Mouse (Mus musculus) C2C12 (cell line): Measurements from ENCODE around the gene Cep83. TPM values are rescaled to one million over a fixed set of nuclear protein-coding genes. Genes with fewer than 3 reads are reported as not detected.
A peak's percentile ranks its signal among the peaks of the same experiment; 100 is the strongest.

Source experiments
- H3K27me3 ChIP-seq: one replicate; pipeline ENCODE4 v1.6.1; 2011; ENCODE audit not compliant: control insufficient read depth, insufficient read depth, insufficient read length
- H3K36me3 ChIP-seq: one replicate; pipeline ENCODE4 v1.6.1; 2011; ENCODE audit not compliant: control insufficient read depth, insufficient read depth
- H3K4me3 ChIP-seq: one replicate; pipeline ENCODE4 v1.5.1; 2011; ENCODE audit warnings: mild to moderate bottlenecking, control low read depth; ENCODE audit not compliant: poor library complexity, insufficient read depth, severe bottlenecking
- H3K79me2 ChIP-seq: one replicate; pipeline ENCODE4 v1.6.1; 2011; ENCODE audit not compliant: control insufficient read depth, insufficient read depth
- H3K79me3 ChIP-seq: one replicate; pipeline ENCODE4 v1.6.1; 2011; ENCODE audit warnings: low read depth, control low read depth
- H3ac ChIP-seq: one replicate; pipeline ENCODE3; 2011; ENCODE audit warnings: low read depth; ENCODE audit not compliant: control insufficient read depth, insufficient read length
- CEBPB ChIP-seq: IDR thresholded peaks from one replicate; pipeline ENCODE4 v1.6.1; 2011; ENCODE audit warnings: low read depth, mild to moderate bottlenecking, control low read depth, moderate library complexity
- CTCF ChIP-seq: IDR thresholded peaks from one replicate; pipeline ENCODE4 v1.5.1; 2011; ENCODE audit not compliant: control insufficient read depth, insufficient read depth, insufficient read length
- FOSL1 ChIP-seq: IDR thresholded peaks from one replicate; pipeline ENCODE4 v1.8.0; 2011; ENCODE audit warnings: mild to moderate bottlenecking, low read length; ENCODE audit not compliant: poor library complexity, insufficient read depth, severe bottlenecking
- MAX ChIP-seq: IDR thresholded peaks from one replicate; pipeline ENCODE4 v1.6.1; 2011; ENCODE audit warnings: mild to moderate bottlenecking, control low read depth
- MYOD1 ChIP-seq: IDR thresholded peaks from one replicate; pipeline ENCODE4 v1.6.1; 2011; ENCODE audit warnings: low read depth; ENCODE audit not compliant: control insufficient read depth, insufficient read length
- MYOG ChIP-seq: IDR thresholded peaks from one replicate; pipeline ENCODE4 v1.6.1; 2011; ENCODE audit not compliant: control insufficient read depth, insufficient read length; ENCODE audit errors: extremely low read depth
- USF1 ChIP-seq: IDR thresholded peaks from one replicate; pipeline ENCODE4 v1.6.1; 2011; ENCODE audit warnings: low read depth, mild to moderate bottlenecking, control low read depth, moderate library complexity
- long read RNA-seq, 2 experiments: library from polyadenylated mRNA; unstranded; transcript quantifications; one replicate each; pipeline ENCODE4 v2.0.0; 2019 to 2020
- polyA plus RNA-seq: library from polyadenylated mRNA; unstranded; fragments of >200 nt; fragmentation: generic; extraction: Trizol; gene quantifications from one replicate; pipeline ENCODE4 v1.2.1, GENCODE M21; 2012; ENCODE audit warnings: missing spikeins

The Cep83 gene
- 5.6 TPM for polyA plus RNA-seq
- long read RNA-seq, experiment 1, transcript Cep83-204 (4 exons, 1,842 nt), result major isoform, 6 of 21 reads
- long read RNA-seq, experiment 1, partial matches to known transcripts, result 11 of 21 reads
- long read RNA-seq, experiment 1, other reads (novel, unspliced or antisense), result 1 of 21 reads
- long read RNA-seq, experiment 2, transcript Cep83-204 (4 exons, 1,842 nt), result minor isoform, 5 of 87 reads
- long read RNA-seq, experiment 2, transcript Cep83-201 (16 exons, 3,639 nt), result major isoform, 22 of 87 reads
- long read RNA-seq, experiment 2, partial matches to known transcripts, result 50 of 87 reads
- long read RNA-seq, experiment 2, other reads (novel, unspliced or antisense), result 9 of 87 reads

- no peak for TF ChIP-seq CEBPB
- peak; percentile 23 for TF ChIP-seq MAX
- Histone ChIP-seq H3K27me3 (no peaks in the 10 kb centered on the region), H3K79me2 (peaks cover 58% of the 10 kb centered on the region), H3ac (peak within 1 kb of the TSS; percentile 97), H3K36me3 (no peaks in the 10 kb centered on the region), H3K4me3 (peak within 1 kb of the TSS; percentile 78), H3K79me3 (peaks cover 30% of the 10 kb centered on the region)
Observed at GRCm38 (mm10) chr10:94688420-94689175, at the start of gene Cep83. Cep83 (plus strand) TSS chr10:94688654.

GRCm38 (mm10) chr10:94639281-94639680 is 49.2 kb upstream of the Cep83 start:
- no peak overlapping the region for H3K4me3 ChIP-seq
- H3ac ChIP-seq, result no peak overlapping the region
- no peaks in the 10 kb centered on the region for H3K79me3 ChIP-seq
- no peaks in the 10 kb centered on the region for H3K79me2 ChIP-seq
- TF ChIP-seq MYOG (no peak), MYOD1 (no peak), MAX (no peak), USF1 (no peak), CEBPB (no peak)
- peaks cover 9% of the 10 kb centered on the region for H3K27me3 ChIP-seq
- H3K36me3 ChIP-seq, result no peaks in the 10 kb centered on the region

- Histone ChIP-seq H3K27me3 (peaks cover 9% of the 10 kb centered on the region), H3ac (no peak overlapping the region), H3K79me3 (no peaks in the 10 kb centered on the region), H3K36me3 (no peaks in the 10 kb centered on the region), H3K79me2 (no peaks in the 10 kb centered on the region), H3K4me3 (no peak overlapping the region)
- TF ChIP-seq MYOG (no peak), USF1 (no peak), MYOD1 (no peak), MAX (no peak)
Observed at GRCm38 (mm10) chr10:94640067-94640466, 48.4 kb upstream of the Cep83 start.

GRCm38 (mm10) chr10:94664036-94664435 is 24.4 kb upstream of the Cep83 start:
- Histone ChIP-seq H3K79me3 (no peaks in the 10 kb centered on the region), H3K27me3 (peaks cover 3% of the 10 kb centered on the region), H3K36me3 (no peaks in the 10 kb centered on the region), H3K79me2 (no peaks in the 10 kb centered on the region), H3K4me3 (no peak overlapping the region), H3ac (no peak overlapping the region)
- TF ChIP-seq USF1 (no peak), MYOD1 (no peak), FOSL1 (no peak), MAX (no peak), MYOG (no peak), CEBPB (no peak), CTCF (no peak)

GRCm38 (mm10) chr10:94664455-94664854 is 24.0 kb upstream of the Cep83 start:
- H3K4me3 ChIP-seq, result no peak overlapping the region
- no peaks in the 10 kb centered on the region for H3K79me2 ChIP-seq
- no peaks in the 10 kb centered on the region for H3K79me3 ChIP-seq
- no peak overlapping the region for H3ac ChIP-seq
- TF ChIP-seq MAX (no peak), MYOG (no peak), USF1 (no peak), CEBPB (no peak), MYOD1 (no peak), FOSL1 (no peak), CTCF (no peak)
- peaks cover 3% of the 10 kb centered on the region for H3K27me3 ChIP-seq
- H3K36me3 ChIP-seq, result no peaks in the 10 kb centered on the region

- Histone ChIP-seq H3K4me3 (no peak overlapping the region), H3ac (no peak overlapping the region), H3K79me2 (no peaks in the 10 kb centered on the region), H3K27me3 (peaks cover 3% of the 10 kb centered on the region), H3K79me3 (no peaks in the 10 kb centered on the region), H3K36me3 (no peaks in the 10 kb centered on the region)
- TF ChIP-seq MYOG (no peak), CEBPB (no peak), MAX (no peak), CTCF (no peak), USF1 (no peak), MYOD1 (no peak), FOSL1 (no peak)
Observed at GRCm38 (mm10) chr10:94668147-94668546, 20.3 kb upstream of the Cep83 start.
